Mouse (Mus musculus) forebrain, postnatal 0 days (tissue): ENCODE results near the gene Neto2. TPM values are rescaled to one million over a fixed set of nuclear protein-coding genes. Genes with fewer than 3 reads are reported as not detected.
"Not testable (repeated sequence)": the region's sequence is repeated elsewhere in the genome, so short reads cannot be mapped to it uniquely, and the experiment has no call there.

ENCODE experiments used
- ATAC-seq: fragments of 200-750 bp; cut with Nextera tagmentation; 2 replicates; pipeline ENCODE4 v1.8.0; 2017; ENCODE audit warnings: mild to moderate bottlenecking, moderate library complexity
- DNase-seq: peaks from one replicate; pipeline ENCODE4 v3.0.0-alpha.2; 2015
- H3K27ac ChIP-seq: fragments of 300-500 bp; sonication (generic); 2 replicates; pipeline ENCODE4 v1.5.1; 2014; ENCODE audit warnings: low read depth, mild to moderate bottlenecking, antibody characterized with exemption, low read length, moderate library complexity, mixed read lengths
- H3K27me3 ChIP-seq: fragments of 300-500 bp; sonication (generic); 2 replicates; pipeline ENCODE4 v1.6.1; 2014; ENCODE audit warnings: mild to moderate bottlenecking, low read length, mixed read lengths; ENCODE audit not compliant: insufficient read depth
- H3K36me3 ChIP-seq: fragments of 300-500 bp; sonication (generic); 2 replicates; pipeline ENCODE4 v1.6.1; 2014; ENCODE audit warnings: mild to moderate bottlenecking, moderate library complexity; ENCODE audit not compliant: insufficient read depth
- H3K4me1 ChIP-seq: fragments of 300-500 bp; sonication (generic); 2 replicates; pipeline ENCODE4 v1.6.1; 2014; ENCODE audit warnings: antibody characterized with exemption; ENCODE audit not compliant: insufficient read depth
- H3K4me2 ChIP-seq: fragments of 300-500 bp; sonication (generic); 2 replicates; pipeline ENCODE4 v1.6.1; 2014; ENCODE audit warnings: low read depth, mild to moderate bottlenecking, moderate library complexity
- H3K4me3 ChIP-seq: fragments of 300-500 bp; sonication (generic); 2 replicates; pipeline ENCODE4 v1.5.1; 2014; ENCODE audit warnings: low read depth, low read length, mixed read lengths
- H3K9ac ChIP-seq: fragments of 300-500 bp; sonication (generic); 2 replicates; pipeline ENCODE4 v1.6.1; 2014; ENCODE audit warnings: mild to moderate bottlenecking
- H3K9me3 ChIP-seq: fragments of 300-500 bp; sonication (generic); 2 replicates; pipeline ENCODE4 v1.6.1; 2016; ENCODE audit warnings: low read length
- CTCF ChIP-seq: sonication (generic); IDR thresholded peaks from 2 replicates; pipeline ENCODE4 v1.5.1; 2016; ENCODE audit warnings: antibody characterized with exemption, control low read depth, low read depth
- WGBS: fragments of 180-500 bp; shearing (Covaris S2); extraction: QIAGEN DNeasy Blood & Tissue Kit; methylation state at CpG from one replicate; pipeline ENCODE4 v1.1.7; 2014; 5-methylcytosine and 5-hydroxymethylcytosine counted together
- polyA plus RNA-seq: library from polyadenylated mRNA; unstranded; fragments of >200 nt; fragmentation: Nextera tagmentation; extraction: Ambion mirVana; gene quantifications from 2 replicates; pipeline ENCODE4 v1.2.1, GENCODE M21; 2015
- total RNA-seq: library from RNA; depleted of rRNA; stranded (reverse); fragments of >200 nt; gene quantifications from 2 replicates; pipeline ENCODE4 v1.2.3, GENCODE M21; 2014

Neto2 gene
- total and polyA plus RNA-seq, 2 experiments from 2014 or later, result 71.4 to 225 TPM

DNA sequence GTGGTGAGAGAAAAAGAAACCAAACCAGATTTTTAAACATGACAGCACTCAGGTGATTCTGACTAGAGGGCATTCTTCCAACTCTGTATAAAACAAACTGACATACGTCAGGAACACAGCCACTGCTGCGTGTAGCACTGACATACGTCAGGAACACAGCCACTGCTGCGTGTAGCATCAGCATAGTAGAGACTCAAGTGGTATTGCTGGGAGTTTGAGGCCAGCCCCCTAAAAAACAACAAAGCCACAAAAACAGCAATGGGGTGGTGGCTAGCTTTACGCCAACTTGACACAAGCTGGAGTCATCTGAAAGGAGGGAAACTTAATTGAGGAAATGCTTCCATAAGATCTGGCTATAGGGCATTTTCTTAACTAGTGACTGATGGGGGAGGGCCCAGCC is 77.5 kb downstream of the Neto2 start:
- WGBS, result 86% methylated on average over 5 of the region's 5 CpGs

DNA sequence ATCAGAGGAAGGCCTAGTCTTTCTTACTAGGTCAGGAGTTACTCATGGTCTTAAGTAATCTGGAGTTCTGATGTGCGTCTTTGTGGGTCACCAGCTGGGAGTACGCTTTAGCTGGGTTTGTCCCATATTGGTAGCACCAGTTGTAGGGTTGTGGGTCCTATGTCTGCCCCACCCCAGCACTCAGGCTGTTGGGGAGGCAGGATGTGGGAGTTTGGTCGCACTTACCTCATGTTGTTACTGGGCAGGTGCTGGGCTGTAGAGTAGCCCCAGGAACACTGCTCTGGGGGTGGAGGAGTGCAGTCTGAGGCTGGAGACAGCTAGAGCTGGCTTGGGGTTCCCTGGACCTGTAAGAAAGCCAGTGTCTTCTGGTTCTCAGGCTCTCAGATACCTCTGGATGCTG is 81.9 kb downstream of the Neto2 start:
- Histone ChIP-seq H3K9me3 (no peaks in the 10 kb centered on the region), H3K9ac (no peak overlapping the region), H3K27ac (no peak overlapping the region), H3K27me3 (no peaks in the 10 kb centered on the region), H3K36me3 (0 out of 2 replicates have a peak, but pooled peaks cover 3% of the 10 kb centered on the region), H3K4me1 (no peaks in the 10 kb centered on the region), H3K4me3 (no peak overlapping the region), H3K4me2 (no peak overlapping the region)
- ATAC-seq, result no peak
- TF ChIP-seq CTCF, result no peak
- no peak for DNase-seq
- 91% methylated on average over 3 of the region's 3 CpGs for WGBS

More for the DNA sequence above, 77.5 kb downstream of the Neto2 start:
- Histone ChIP-seq H3K4me3 (no peak overlapping the region), H3K27me3 (no peaks in the 10 kb centered on the region), H3K4me2 (no peak overlapping the region), H3K9me3 (no peaks in the 10 kb centered on the region), H3K4me1 (no peaks in the 10 kb centered on the region), H3K36me3 (peaks cover 7% of the 10 kb centered on the region; the same call in 1 of the 2 replicates), H3K9ac (no peak overlapping the region), H3K27ac (no peak overlapping the region)
- TF ChIP-seq CTCF, result no peak
- DNase-seq (no peak), ATAC-seq (no peak)

DNA sequence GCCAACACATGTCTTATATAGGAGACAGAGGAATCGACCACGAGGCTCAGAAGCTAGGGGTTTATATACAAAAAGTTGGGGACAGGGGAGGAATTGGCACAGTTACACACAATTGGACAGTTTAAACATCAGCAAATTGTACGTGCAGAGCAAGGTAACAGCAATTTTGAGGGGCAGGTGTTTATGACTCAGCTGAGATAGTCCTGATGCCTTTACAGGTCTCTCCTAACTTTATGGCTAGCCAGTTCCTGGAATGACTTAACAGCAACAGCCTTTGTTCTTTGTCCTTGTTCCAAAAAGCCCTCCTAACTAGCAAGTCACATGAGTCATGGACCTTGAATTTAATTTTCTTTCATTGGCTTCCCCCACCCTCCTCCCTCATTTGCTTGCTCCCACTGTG is 83.6 kb downstream of the Neto2 start:
- not testable (repeated sequence) for H3K4me3 ChIP-seq, H3K4me1 ChIP-seq, H3K27ac ChIP-seq, H3K27me3 ChIP-seq, H3K36me3 ChIP-seq, DNase-seq, H3K9me3 ChIP-seq, H3K4me2 ChIP-seq, ATAC-seq, H3K9ac ChIP-seq
- WGBS, result 95% methylated on average over 3 of the region's 3 CpGs

DNA sequence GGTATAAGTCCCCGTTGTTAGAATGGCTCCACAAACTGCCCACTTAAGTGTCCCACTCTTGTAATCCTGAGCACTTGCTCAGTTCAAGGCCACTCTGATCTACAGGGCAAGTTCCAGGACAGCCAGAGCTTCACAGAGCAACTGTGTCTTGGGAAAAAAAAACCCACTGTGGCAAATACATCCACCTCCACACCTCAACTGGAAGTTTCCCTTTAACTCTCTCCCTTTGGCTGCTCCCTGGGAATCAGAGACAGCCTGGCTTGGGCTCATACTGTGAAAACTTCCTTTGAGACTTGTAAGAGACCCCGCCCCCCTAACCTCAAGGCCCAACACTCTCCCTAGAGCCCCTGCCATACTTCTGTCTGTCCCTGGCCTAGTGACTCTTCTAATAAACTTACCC is 91.9 kb downstream of the Neto2 start:
- WGBS, result 88% methylated on average over 2 of the region's 2 CpGs
- no peak overlapping the region for H3K4me2 ChIP-seq
- H3K27ac ChIP-seq, result no peak overlapping the region
- no peak for DNase-seq
- no peaks in the 10 kb centered on the region for H3K4me1 ChIP-seq
- ATAC-seq, result no peak
- H3K27me3 ChIP-seq, result no peaks in the 10 kb centered on the region
- no peaks in the 10 kb centered on the region for H3K36me3 ChIP-seq
- H3K9me3 ChIP-seq, result no peaks in the 10 kb centered on the region
- H3K4me3 ChIP-seq, result no peak overlapping the region
- TF ChIP-seq CTCF, result no peak
- no peak overlapping the region for H3K9ac ChIP-seq

DNA sequence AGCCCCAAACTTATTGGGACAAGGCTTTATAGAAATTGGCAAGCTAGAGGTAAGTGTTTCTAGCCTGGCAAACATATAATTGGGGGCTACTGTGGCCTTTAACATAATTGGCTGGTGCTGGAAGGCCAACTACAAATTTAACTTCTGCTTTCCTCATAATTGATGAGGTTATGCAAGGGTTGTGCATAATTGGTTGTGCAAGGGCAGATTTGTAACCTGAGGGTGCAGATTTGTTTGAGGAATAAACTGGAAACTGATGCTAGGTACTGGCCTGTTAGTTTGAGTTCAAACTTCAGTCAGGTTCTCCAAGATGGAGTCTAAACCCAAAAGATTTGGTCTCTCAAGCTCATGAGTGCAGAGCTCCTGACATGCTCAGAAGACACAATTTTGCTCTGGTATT is 92.9 kb downstream of the Neto2 start:
- Histone ChIP-seq H3K36me3 (no peaks in the 10 kb centered on the region), H3K27ac (no peak overlapping the region), H3K4me3 (no peak overlapping the region), H3K27me3 (no peaks in the 10 kb centered on the region), H3K4me2 (no peak overlapping the region), H3K9me3 (no peaks in the 10 kb centered on the region), H3K4me1 (no peaks in the 10 kb centered on the region), H3K9ac (no peak overlapping the region)
- no peak for TF ChIP-seq CTCF
- ATAC-seq, result no peak
- no peak for DNase-seq

DNA sequence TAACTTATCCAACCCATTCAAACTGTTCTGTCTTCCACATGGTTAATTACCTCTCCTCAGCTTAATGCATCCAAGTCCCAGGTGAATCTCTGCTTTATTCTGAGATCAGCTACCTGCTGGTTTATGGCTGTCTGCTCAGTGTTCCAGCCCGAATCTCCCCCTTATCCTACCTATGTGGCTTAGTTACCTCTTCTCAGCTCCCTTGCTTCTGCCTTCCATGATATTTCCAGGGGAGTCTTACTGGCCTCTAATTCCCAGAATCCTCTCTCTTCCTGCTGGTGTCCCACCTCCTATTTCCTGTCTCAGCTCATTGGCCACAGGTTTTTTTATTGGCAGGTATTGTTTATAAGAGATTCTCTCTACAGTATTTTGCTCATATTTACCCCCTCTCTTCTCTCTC is 93.8 kb downstream of the Neto2 start:
- no peaks in the 10 kb centered on the region for H3K36me3 ChIP-seq
- H3K4me1 ChIP-seq, result no peaks in the 10 kb centered on the region
- H3K27ac ChIP-seq, result no peak overlapping the region
- WGBS, result 80% methylated on average over 1 of the region's 1 CpGs
- no peak overlapping the region for H3K9ac ChIP-seq
- H3K4me3 ChIP-seq, result no peak overlapping the region
- no peak for DNase-seq
- H3K9me3 ChIP-seq, result no peaks in the 10 kb centered on the region
- no peaks in the 10 kb centered on the region for H3K27me3 ChIP-seq
- no peak for ATAC-seq
- no peak overlapping the region for H3K4me2 ChIP-seq
- TF ChIP-seq CTCF, result no peak

DNA sequence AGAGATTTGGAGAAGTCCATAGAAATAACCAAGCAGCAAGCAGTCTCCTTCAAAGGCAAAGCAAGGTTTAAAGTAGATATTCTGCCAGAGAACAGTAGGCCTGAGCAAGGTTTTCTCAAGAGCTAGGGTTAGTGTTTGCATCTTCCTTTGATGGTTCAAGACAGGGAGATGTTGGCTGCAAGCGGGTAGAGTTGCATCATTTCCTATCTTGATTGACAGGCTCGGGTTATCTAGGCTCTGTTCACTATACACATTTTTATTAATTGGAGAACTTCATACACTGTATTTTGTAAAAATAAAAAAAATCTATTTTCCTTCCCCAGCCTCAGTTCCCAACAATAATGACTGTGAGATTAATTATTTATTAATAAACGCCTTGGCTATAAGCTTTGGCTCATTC is 94.2 kb downstream of the Neto2 start:
- H3K9me3 ChIP-seq, result no peaks in the 10 kb centered on the region
- WGBS, result 92% methylated on average over 3 of the region's 3 CpGs
- DNase-seq, result no peak
- H3K4me1 ChIP-seq, result no peaks in the 10 kb centered on the region
- H3K4me3 ChIP-seq, result no peak overlapping the region
- no peak for ATAC-seq
- no peak overlapping the region for H3K4me2 ChIP-seq
- no peak overlapping the region for H3K9ac ChIP-seq
- no peak for TF ChIP-seq CTCF
- H3K27ac ChIP-seq, result no peak overlapping the region
- H3K36me3 ChIP-seq, result no peaks in the 10 kb centered on the region
- H3K27me3 ChIP-seq, result no peaks in the 10 kb centered on the region

DNA sequence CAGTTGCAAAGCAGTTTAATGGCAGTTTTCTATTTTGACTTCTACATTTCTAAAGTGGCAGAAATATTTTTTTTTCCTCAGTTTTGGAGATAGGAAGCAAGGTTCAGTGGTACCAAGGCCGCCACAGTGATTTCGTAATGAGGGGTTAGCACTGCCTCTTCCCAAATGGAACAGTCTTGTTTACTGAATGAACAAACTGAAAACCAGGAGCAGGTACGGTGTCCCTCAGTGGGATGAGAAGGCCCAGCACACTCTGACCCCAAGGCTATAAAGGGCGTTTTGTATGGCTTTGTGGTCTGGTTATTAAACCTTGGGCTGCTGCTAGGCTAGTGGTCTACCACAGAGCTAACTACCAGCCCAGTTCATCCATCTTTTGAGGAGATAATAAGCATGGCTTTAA is 96.5 kb downstream of the Neto2 start:
- ATAC-seq, result no peak

More for the DNA sequence above, 96.5 kb downstream of the Neto2 start:
- DNase-seq, result no peak
- Histone ChIP-seq H3K4me3 (no peak overlapping the region), H3K27ac (no peak overlapping the region), H3K4me1 (no peaks in the 10 kb centered on the region), H3K27me3 (no peaks in the 10 kb centered on the region), H3K9ac (no peak overlapping the region), H3K4me2 (no peak overlapping the region), H3K36me3 (no peaks in the 10 kb centered on the region), H3K9me3 (no peaks in the 10 kb centered on the region)
- no peak for TF ChIP-seq CTCF
- 77% methylated on average over 4 of the region's 4 CpGs for WGBS
